Mouse (Mus musculus) myocyte (in vitro differentiated cells): ENCODE results near the gene Slc16a1. TPM values are rescaled to one million over a fixed set of nuclear protein-coding genes. Genes with fewer than 3 reads are reported as not detected.

ENCODE experiments used
- H3K27me3 ChIP-seq: one replicate; pipeline ENCODE4 v1.6.1; 2011; ENCODE audit not compliant: control insufficient read depth, insufficient read depth, insufficient read length
- H3K36me3 ChIP-seq: one replicate; pipeline ENCODE4 v1.6.1; 2011; ENCODE audit not compliant: control insufficient read depth, insufficient read depth
- H3K4me2 ChIP-seq: one replicate; pipeline ENCODE4 v1.6.1; 2011; ENCODE audit warnings: low read depth, control low read depth
- H3K4me3 ChIP-seq: one replicate; pipeline ENCODE4 v1.5.1; 2011; ENCODE audit warnings: mild to moderate bottlenecking, control low read depth, moderate library complexity
- H3K79me2 ChIP-seq: one replicate; pipeline ENCODE4 v1.6.1; 2011; ENCODE audit not compliant: control insufficient read depth, insufficient read depth
- H3ac ChIP-seq: one replicate; pipeline ENCODE4 v1.6.1; 2011; ENCODE audit not compliant: control insufficient read depth, insufficient read length
- CEBPB ChIP-seq: IDR thresholded peaks from 2 replicates; pipeline ENCODE4 v1.6.1; 2011; ENCODE audit warnings: mild to moderate bottlenecking, moderate library complexity; ENCODE audit not compliant: poor library complexity, insufficient read depth, severe bottlenecking
- E2F4 ChIP-seq: IDR thresholded peaks from one replicate; pipeline ENCODE4 v1.6.1; 2011; ENCODE audit warnings: mild to moderate bottlenecking, control low read depth, moderate library complexity; ENCODE audit not compliant: insufficient read depth
- MAX ChIP-seq: IDR thresholded peaks from one replicate; pipeline ENCODE4 v1.6.1; 2011; ENCODE audit warnings: low read depth, mild to moderate bottlenecking, control low read depth
- MYOD1 ChIP-seq, 3 experiments: IDR thresholded peaks; one replicate each; pipeline ENCODE4 v1.6.1; 2011; ENCODE audit warnings: control low read depth in 2 of 3, low read depth in 2 of 3, mild to moderate bottlenecking in 2 of 3, moderate library complexity in 1 of 3; ENCODE audit not compliant: insufficient read length in 2 of 3, control insufficient read depth in 1 of 3
- MYOG ChIP-seq, 3 experiments: IDR thresholded peaks; one replicate each; pipeline ENCODE4 v1.6.1; 2011; ENCODE audit warnings: control low read depth in 2 of 3, low read depth in 2 of 3, mild to moderate bottlenecking in 2 of 3; ENCODE audit not compliant: insufficient read length in 2 of 3, control insufficient read depth in 1 of 3, insufficient read depth in 1 of 3
- POLR2A ChIP-seq: IDR thresholded peaks from one replicate; pipeline ENCODE4 v1.6.1; 2011; ENCODE audit warnings: low read depth, mild to moderate bottlenecking, control low read depth, moderate library complexity; ENCODE audit not compliant: insufficient read length
- POLR2AphosphoS2 ChIP-seq: IDR thresholded peaks from one replicate; pipeline ENCODE4 v1.6.1; 2011; ENCODE audit warnings: low read depth, control low read depth; ENCODE audit not compliant: insufficient read length
- REST ChIP-seq: IDR thresholded peaks from one replicate; pipeline ENCODE4 v1.6.1; 2011; ENCODE audit warnings: mild to moderate bottlenecking, control low read depth, moderate library complexity; ENCODE audit not compliant: insufficient read depth, insufficient read length
- SRF ChIP-seq: IDR thresholded peaks from one replicate; pipeline ENCODE4 v1.6.1; 2011; ENCODE audit warnings: low read depth; ENCODE audit not compliant: control insufficient read depth, insufficient read length
- TCF12 ChIP-seq: IDR thresholded peaks from one replicate; pipeline ENCODE4 v1.6.1; 2011; ENCODE audit warnings: mild to moderate bottlenecking, control low read depth; ENCODE audit not compliant: poor library complexity, insufficient read depth, severe bottlenecking
- TCF3 ChIP-seq: IDR thresholded peaks from one replicate; pipeline ENCODE4 v1.6.1; 2011; ENCODE audit warnings: low read depth, control low read depth; ENCODE audit not compliant: insufficient read length
- USF1 ChIP-seq: IDR thresholded peaks from one replicate; pipeline ENCODE4 v1.6.1; 2011; ENCODE audit warnings: low read depth, mild to moderate bottlenecking, control low read depth, moderate library complexity
- polyA plus RNA-seq: library from polyadenylated mRNA; unstranded; fragments of >200 nt; fragmentation: generic; extraction: Trizol; gene quantifications from one replicate; pipeline ENCODE4 v1.2.1, GENCODE M21; 2012; ENCODE audit warnings: missing spikeins

Slc16a1 gene
- polyA plus RNA-seq = 24.7 TPM

- Histone ChIP-seq H3ac (peak within 1 kb of the TSS; percentile 59), H3K4me3 (peak within 1 kb of the TSS; percentile 87), H3K4me2 (peak within 1 kb of the TSS; percentile 89), H3K27me3 (no peaks in the 10 kb centered on the region), H3K36me3 (peaks cover 3% of the 10 kb centered on the region), H3K79me2 (peaks cover 61% of the 10 kb centered on the region)
- peak; percentile 98 for TF ChIP-seq POLR2AphosphoS2
- no peak for TF ChIP-seq REST
- TF ChIP-seq MYOG (IDR thresholded peaks at IDR 0.05; ENCODE audit: control insufficient read depth in 1 of 3, insufficient read depth in 1 of 3, insufficient read length in 2 of 3, low read depth in 2 of 3) = peak in 1 of 3 experiments; percentile 4
- TF ChIP-seq USF1 = peak; percentile 79
- TF ChIP-seq TCF12 = no peak
- no peak for TF ChIP-seq MAX
- no peak for TF ChIP-seq SRF
- TF ChIP-seq E2F4 = no peak
- peak; percentile 97 for TF ChIP-seq POLR2A
- TF ChIP-seq CEBPB = no peak
- no peak for TF ChIP-seq MYOD1 (IDR thresholded peaks at IDR 0.05; ENCODE audit: control insufficient read depth in 1 of 3, insufficient read length in 2 of 3, low read depth in 2 of 3)
- no peak for TF ChIP-seq TCF3
Observed at GRCm38 (mm10) chr3:104638403-104638779, at the start of gene Slc16a1. Slc16a1 (plus strand) TSS chr3:104638668.

GRCm38 (mm10) chr3:104596451-104597134 is 41.9 kb upstream of the Slc16a1 start:
- TF ChIP-seq E2F4 (no peak), MYOG (IDR thresholded peaks at IDR 0.05; ENCODE audit: control insufficient read depth in 1 of 3, insufficient read depth in 1 of 3, insufficient read length in 2 of 3, low read depth in 2 of 3) (no peak), POLR2AphosphoS2 (no peak), SRF (no peak), MYOD1 (IDR thresholded peaks at IDR 0.05; ENCODE audit: control insufficient read depth in 1 of 3, insufficient read length in 2 of 3, low read depth in 2 of 3) (no peak), MAX (no peak), POLR2A (no peak), TCF3 (no peak), TCF12 (no peak), REST (no peak), USF1 (no peak), CEBPB (no peak)
- H3K79me2 ChIP-seq = no peaks in the 10 kb centered on the region
- H3K36me3 ChIP-seq = no peaks in the 10 kb centered on the region
- no peaks in the 10 kb centered on the region for H3K27me3 ChIP-seq
- H3K4me3 ChIP-seq = no peak overlapping the region
- no peak overlapping the region for H3ac ChIP-seq
- peak overlapping the region; percentile 51 for H3K4me2 ChIP-seq

GRCm38 (mm10) chr3:104597135-104597764 is 41.2 kb upstream of the Slc16a1 start:
- H3K4me2 ChIP-seq = peak overlapping the region; percentile 51
- TF ChIP-seq SRF = no peak
- TF ChIP-seq CEBPB = no peak
- TF ChIP-seq MAX = no peak
- TF ChIP-seq MYOG (IDR thresholded peaks at IDR 0.05; ENCODE audit: control insufficient read depth in 1 of 3, insufficient read depth in 1 of 3, insufficient read length in 2 of 3, low read depth in 2 of 3) = no peak
- no peak for TF ChIP-seq USF1
- no peak for TF ChIP-seq TCF12
- no peak for TF ChIP-seq TCF3
- TF ChIP-seq MYOD1 (IDR thresholded peaks at IDR 0.05; ENCODE audit: control insufficient read depth in 1 of 3, insufficient read length in 2 of 3, low read depth in 2 of 3) = no peak
- TF ChIP-seq E2F4 = no peak
- TF ChIP-seq REST = no peak
- TF ChIP-seq POLR2A = no peak
- H3K4me3 ChIP-seq = no peak overlapping the region
- H3K27me3 ChIP-seq = no peaks in the 10 kb centered on the region
- H3K79me2 ChIP-seq = no peaks in the 10 kb centered on the region
- H3ac ChIP-seq = no peak overlapping the region
- H3K36me3 ChIP-seq = no peaks in the 10 kb centered on the region

GRCm38 (mm10) chr3:104599296-104600150 is 38.9 kb upstream of the Slc16a1 start:
- no peaks in the 10 kb centered on the region for H3K27me3 ChIP-seq
- H3K4me3 ChIP-seq = no peak overlapping the region
- TF ChIP-seq MYOD1 (IDR thresholded peaks at IDR 0.05; ENCODE audit: control insufficient read depth in 1 of 3, insufficient read length in 2 of 3, low read depth in 2 of 3) (no peak), TCF12 (no peak), E2F4 (no peak)
- no peaks in the 10 kb centered on the region for H3K79me2 ChIP-seq
- H3K36me3 ChIP-seq = no peaks in the 10 kb centered on the region
- no peak overlapping the region for H3K4me2 ChIP-seq
- H3ac ChIP-seq = no peak overlapping the region
